Mouse (Mus musculus): ENCODE data around the gene Grk3. TPM values are rescaled to one million over a fixed set of nuclear protein-coding genes. Genes with fewer than 3 reads are reported as not detected.
A peak's percentile ranks its signal among the peaks of the same experiment; 100 is the strongest.

Grk3 gene
- total RNA-seq (2018; cell fraction: chromatin; rRNA removed) = 100 to 1,000 TPM in 9 of 26 experiments, 10 to 100 TPM in 17; 37.7 to 150 (median 89.0) TPM
- total RNA-seq (2018; cell fraction: cytosol; rRNA removed) = 10 to 100 TPM in 1 of 26 experiments, 1 to 10 TPM in 25; 3.2 to 10.5 (median 5.4) TPM
- total RNA-seq (2018; cell fraction: nucleus; rRNA removed) = 100 to 1,000 TPM in 1 of 26 experiments, 10 to 100 TPM in 25; 20.0 to 177 (median 40.1) TPM
- polyA plus RNA-seq (2018) = 2.0 to 8.0 TPM (median 3.6 TPM) in 3 replicates

GRCm38 (mm10) chr5:113015236-113016061 lies at the start of gene Grk3:
Grk3 (minus strand) TSS chr5:113015791.
- Histone ChIP-seq H3K36me3 (ENCODE audit: inconsistent target) (no peaks in the 10 kb centered on the region), H3K27ac (0 out of 2 replicates have a peak within 1 kb of the TSS, but pooled peaks have one; percentile 15), H3K4me3 (ENCODE audit: inconsistent target) (peak within 1 kb of the TSS; percentile 32), H3K79me2 (ENCODE audit: inconsistent target) (peaks cover 13% of the 10 kb centered on the region; the same call in 1 of the 2 replicates)
- 2% methylated on average over 47 of the region's 52 CpGs for WGBS (ENCODE audit: missing documents)

- H3K79me2 ChIP-seq (ENCODE audit: inconsistent target) = no peaks in the 10 kb centered on the region
- no peak overlapping the region for H3K27ac ChIP-seq
- H3K4me3 ChIP-seq (ENCODE audit: inconsistent target) = no peak overlapping the region
- WGBS (ENCODE audit: missing documents) = 15% methylated on average over 16 of the region's 16 CpGs
- no peaks in the 10 kb centered on the region for H3K36me3 ChIP-seq (ENCODE audit: inconsistent target)
Measured at GRCm38 (mm10) chr5:113054308-113054707, 38.7 kb upstream of the Grk3 start.

GRCm38 (mm10) chr5:113050581-113051185 lies 35.1 kb upstream of the Grk3 start:
- H3K4me3 ChIP-seq (ENCODE audit: inconsistent target) = no peak overlapping the region
- 84% methylated on average over 7 of the region's 7 CpGs for WGBS (ENCODE audit: missing documents)
- no peak overlapping the region for H3K27ac ChIP-seq
- H3K79me2 ChIP-seq (ENCODE audit: inconsistent target) = no peaks in the 10 kb centered on the region
- H3K36me3 ChIP-seq (ENCODE audit: inconsistent target) = no peaks in the 10 kb centered on the region

- no peaks in the 10 kb centered on the region for H3K79me2 ChIP-seq (ENCODE audit: inconsistent target)
- H3K36me3 ChIP-seq (ENCODE audit: inconsistent target) = no peaks in the 10 kb centered on the region
- no peak overlapping the region for H3K4me3 ChIP-seq (ENCODE audit: inconsistent target)
- H3K27ac ChIP-seq = no peak overlapping the region
Measured at GRCm38 (mm10) chr5:113049876-113050275, 34.3 kb upstream of the Grk3 start.

- H3K4me3 ChIP-seq (ENCODE audit: inconsistent target) = no peak overlapping the region
- WGBS (ENCODE audit: missing documents) = 95% methylated on average over 10 of the region's 10 CpGs
- no peaks in the 10 kb centered on the region for H3K36me3 ChIP-seq (ENCODE audit: inconsistent target)
- no peaks in the 10 kb centered on the region for H3K79me2 ChIP-seq (ENCODE audit: inconsistent target)
- no peak overlapping the region for H3K27ac ChIP-seq
Measured at GRCm38 (mm10) chr5:113045511-113046273, 30.1 kb upstream of the Grk3 start.

GRCm38 (mm10) chr5:113043531-113043930 lies 27.9 kb upstream of the Grk3 start:
- no peaks in the 10 kb centered on the region for H3K36me3 ChIP-seq (ENCODE audit: inconsistent target)
- no peaks in the 10 kb centered on the region for H3K79me2 ChIP-seq (ENCODE audit: inconsistent target)
- no peak overlapping the region for H3K27ac ChIP-seq
- 84% methylated on average over 8 of the region's 8 CpGs for WGBS (ENCODE audit: missing documents)
- H3K4me3 ChIP-seq (ENCODE audit: inconsistent target) = no peak overlapping the region

GRCm38 (mm10) chr5:113041567-113042071 lies 26.0 kb upstream of the Grk3 start:
- Histone ChIP-seq H3K79me2 (ENCODE audit: inconsistent target) (no peaks in the 10 kb centered on the region), H3K36me3 (ENCODE audit: inconsistent target) (no peaks in the 10 kb centered on the region), H3K4me3 (ENCODE audit: inconsistent target) (no peak overlapping the region), H3K27ac (no peak overlapping the region)
- WGBS (ENCODE audit: missing documents) = 47% methylated on average over 2 of the region's 5 CpGs

- no peaks in the 10 kb centered on the region for H3K36me3 ChIP-seq (ENCODE audit: inconsistent target)
Measured at GRCm38 (mm10) chr5:113040776-113041175, 25.2 kb upstream of the Grk3 start.

GRCm38 (mm10) chr5:113038601-113039000 lies 23.0 kb upstream of the Grk3 start:
- 98% methylated on average over 6 of the region's 6 CpGs for WGBS (ENCODE audit: missing documents)
- H3K79me2 ChIP-seq (ENCODE audit: inconsistent target) = no peaks in the 10 kb centered on the region
- no peak overlapping the region for H3K4me3 ChIP-seq (ENCODE audit: inconsistent target)

More at GRCm38 (mm10) chr5:113040776-113041175, 25.2 kb upstream of the Grk3 start:
- Histone ChIP-seq H3K79me2 (ENCODE audit: inconsistent target) (no peaks in the 10 kb centered on the region), H3K27ac (no peak overlapping the region), H3K4me3 (ENCODE audit: inconsistent target) (no peak overlapping the region)
- WGBS (ENCODE audit: missing documents) = 100% methylated on average over 1 of the region's 6 CpGs

GRCm38 (mm10) chr5:113035094-113036047 lies 19.8 kb upstream of the Grk3 start:
- Histone ChIP-seq H3K36me3 (ENCODE audit: inconsistent target) (no peaks in the 10 kb centered on the region), H3K4me3 (ENCODE audit: inconsistent target) (no peak overlapping the region), H3K27ac (no peak overlapping the region), H3K79me2 (ENCODE audit: inconsistent target) (no peaks in the 10 kb centered on the region)
- WGBS (ENCODE audit: missing documents) = 35% methylated on average over 10 of the region's 10 CpGs

More at GRCm38 (mm10) chr5:113038601-113039000, 23.0 kb upstream of the Grk3 start:
- Histone ChIP-seq H3K27ac (no peak overlapping the region), H3K36me3 (ENCODE audit: inconsistent target) (no peaks in the 10 kb centered on the region)

- H3K79me2 ChIP-seq (ENCODE audit: inconsistent target) = no peaks in the 10 kb centered on the region
- no peaks in the 10 kb centered on the region for H3K36me3 ChIP-seq (ENCODE audit: inconsistent target)
- H3K27ac ChIP-seq = no peak overlapping the region
- H3K4me3 ChIP-seq (ENCODE audit: inconsistent target) = no peak overlapping the region
- 82% methylated on average over 15 of the region's 15 CpGs for WGBS (ENCODE audit: missing documents)
Measured at GRCm38 (mm10) chr5:113031201-113031754, 15.7 kb upstream of the Grk3 start.

GRCm38 (mm10) chr5:113030082-113030481 lies 14.5 kb upstream of the Grk3 start:
- 59% methylated on average over 3 of the region's 3 CpGs for WGBS (ENCODE audit: missing documents)
- Histone ChIP-seq H3K36me3 (ENCODE audit: inconsistent target) (no peaks in the 10 kb centered on the region), H3K27ac (no peak overlapping the region), H3K79me2 (ENCODE audit: inconsistent target) (no peaks in the 10 kb centered on the region), H3K4me3 (ENCODE audit: inconsistent target) (no peak overlapping the region)

- 68% methylated on average over 5 of the region's 5 CpGs for WGBS (ENCODE audit: missing documents)
- Histone ChIP-seq H3K27ac (no peak overlapping the region), H3K36me3 (ENCODE audit: inconsistent target) (no peaks in the 10 kb centered on the region), H3K79me2 (ENCODE audit: inconsistent target) (no peaks in the 10 kb centered on the region), H3K4me3 (ENCODE audit: inconsistent target) (no peak overlapping the region)
Measured at GRCm38 (mm10) chr5:113026706-113027105, 11.1 kb upstream of the Grk3 start.
